Mouse (Mus musculus) heart, postnatal 0 days (tissue): ENCODE results near the gene H2-Ob. TPM values are rescaled to one million over a fixed set of nuclear protein-coding genes. Genes with fewer than 3 reads are reported as not detected.

Source experiments
- ATAC-seq: fragments of 200-750 bp; cut with Nextera tagmentation; 2 replicates; pipeline ENCODE4 v1.8.0; 2017; ENCODE audit warnings: low read depth, moderate number of reproducible peaks, moderate library complexity; ENCODE audit not compliant: insufficient read depth
- DNase-seq: peaks from one replicate; pipeline ENCODE4 v3.0.0-alpha.2; 2016; ENCODE audit warnings: low spot score
- H3K27ac ChIP-seq: fragments of 300-500 bp; sonication (generic); 2 replicates; pipeline ENCODE4 v1.5.1; 2014; ENCODE audit warnings: low read depth, mild to moderate bottlenecking
- H3K27me3 ChIP-seq: fragments of 300-500 bp; sonication (generic); 2 replicates; pipeline ENCODE4 v1.6.1; 2014; ENCODE audit warnings: low read length, mixed read lengths; ENCODE audit not compliant: control insufficient read depth, insufficient read depth
- H3K36me3 ChIP-seq: fragments of 300-500 bp; sonication (generic); replicated peaks from 2 replicates; pipeline ENCODE4 v1.6.1; 2014; ENCODE audit warnings: low read length, mixed read lengths; ENCODE audit not compliant: control insufficient read depth, insufficient read depth
- H3K4me1 ChIP-seq: fragments of 300-500 bp; sonication (generic); 2 replicates; pipeline ENCODE4 v1.6.1; 2014; ENCODE audit warnings: antibody characterized with exemption; ENCODE audit not compliant: control insufficient read depth, insufficient read depth
- H3K4me2 ChIP-seq: fragments of 300-500 bp; sonication (generic); 2 replicates; pipeline ENCODE4 v1.6.1; 2014; ENCODE audit warnings: low read depth, mild to moderate bottlenecking, low read length, moderate library complexity
- H3K4me3 ChIP-seq: fragments of 300-500 bp; sonication (generic); 2 replicates; pipeline ENCODE4 v1.5.1; 2014; ENCODE audit warnings: low read depth, low read length
- H3K9ac ChIP-seq: fragments of 300-500 bp; sonication (generic); replicated peaks from 2 replicates; pipeline ENCODE4 v1.6.1; 2014; ENCODE audit warnings: low read depth, low read length, mixed read lengths
- H3K9me3 ChIP-seq: fragments of 300-500 bp; sonication (generic); replicated peaks from 2 replicates; pipeline ENCODE4 v1.6.1; 2016; ENCODE audit warnings: low read length; ENCODE audit not compliant: control insufficient read depth
- CTCF ChIP-seq: IDR thresholded peaks from 2 replicates; pipeline ENCODE4 v1.5.1; 2016; ENCODE audit warnings: antibody characterized with exemption, control low read depth, low read depth
- EP300 ChIP-seq: IDR thresholded peaks from 2 replicates; pipeline ENCODE4 v1.6.1; 2016; ENCODE audit warnings: antibody characterized with exemption, low read depth
- WGBS: fragments of 180-500 bp; shearing (Covaris S2); extraction: QIAGEN DNeasy Blood & Tissue Kit; methylation state at CpG from one replicate; pipeline ENCODE4 v1.1.7; 2014; 5-methylcytosine and 5-hydroxymethylcytosine counted together
- polyA plus RNA-seq: library from polyadenylated mRNA; unstranded; fragments of >200 nt; fragmentation: Nextera tagmentation; extraction: Ambion mirVana; gene quantifications from 2 replicates; pipeline ENCODE4 v1.2.1, GENCODE M21; 2015
- total RNA-seq: library from RNA; depleted of rRNA; stranded (reverse); fragments of >200 nt; gene quantifications from 2 replicates; pipeline ENCODE4 v1.2.3, GENCODE M21; 2014; ENCODE audit warnings: low replicate concordance

Gene H2-Ob
- total and polyA plus RNA-seq, 2 experiments from 2014 or later, result 0.08 TPM; not detected in 1

GRCm38 (mm10) chr17:34208421-34208820 lies 30.3 kb upstream of the H2-Ob start:
- DNase-seq, result no peak
- Histone ChIP-seq H3K4me1 (no peaks in the 10 kb centered on the region; the same call in 1 of the 2 replicates), H3K4me2 (no peak overlapping the region), H3K9me3 (0 out of 2 replicates have a peak, but pooled peaks cover 2% of the 10 kb centered on the region), H3K36me3 (no peaks in the 10 kb centered on the region; the same call in 1 of the 2 replicates), H3K27me3 (peaks cover 14% of the 10 kb centered on the region), H3K9ac (no peak overlapping the region), H3K4me3 (no peak overlapping the region), H3K27ac (no peak overlapping the region)
- 18% methylated on average over 10 of the region's 10 CpGs for WGBS
- no peak for ATAC-seq
- TF ChIP-seq EP300 (no peak), CTCF (no peak)

GRCm38 (mm10) chr17:34209680-34210079 lies 29.0 kb upstream of the H2-Ob start:
- TF ChIP-seq EP300 (no peak), CTCF (0 out of 2 replicates have a peak, but pooled peaks have one; percentile 14)
- H3K36me3 ChIP-seq, result peaks cover 5% of the 10 kb centered on the region; the same call in 1 of the 2 replicates
- H3K4me3 ChIP-seq, result no peak overlapping the region
- H3K9me3 ChIP-seq, result 0 out of 2 replicates have a peak, but pooled peaks cover 2% of the 10 kb centered on the region
- no peak overlapping the region for H3K4me2 ChIP-seq
- H3K9ac ChIP-seq, result no peak overlapping the region
- 49% methylated on average over 3 of the region's 3 CpGs for WGBS
- no peak overlapping the region for H3K27ac ChIP-seq
- ATAC-seq, result no peak
- H3K4me1 ChIP-seq, result no peaks in the 10 kb centered on the region; the same call in 1 of the 2 replicates
- no peak for DNase-seq
- peaks cover 25% of the 10 kb centered on the region for H3K27me3 ChIP-seq

- no peak overlapping the region for H3K4me3 ChIP-seq
- WGBS, result 47% methylated on average over 3 of the region's 3 CpGs
- 0 out of 2 replicates have a peak, but pooled peaks cover 2% of the 10 kb centered on the region for H3K9me3 ChIP-seq
- no peak for DNase-seq
- no peak for TF ChIP-seq CTCF
- TF ChIP-seq EP300, result no peak
- H3K36me3 ChIP-seq, result peaks cover 5% of the 10 kb centered on the region; the same call in 1 of the 2 replicates
- H3K4me1 ChIP-seq, result no peaks in the 10 kb centered on the region
- H3K9ac ChIP-seq, result no peak overlapping the region
- ATAC-seq, result no peak
- no peak overlapping the region; the same call in 1 of the 2 replicates for H3K27ac ChIP-seq
- no peak overlapping the region for H3K4me2 ChIP-seq
- peaks cover 25% of the 10 kb centered on the region for H3K27me3 ChIP-seq
Observed at GRCm38 (mm10) chr17:34210599-34210998, 28.1 kb upstream of the H2-Ob start.

GRCm38 (mm10) chr17:34211746-34212365 lies 26.8 kb upstream of the H2-Ob start:
- ATAC-seq (no peak), DNase-seq (no peak)
- Histone ChIP-seq H3K9ac (no peak overlapping the region), H3K4me3 (no peak overlapping the region; the same call in 1 of the 2 replicates), H3K4me2 (peak overlapping the region; percentile 23; the same call in 1 of the 2 replicates), H3K27me3 (peaks cover 25% of the 10 kb centered on the region), H3K27ac (no peak overlapping the region; the same call in 1 of the 2 replicates), H3K36me3 (peaks cover 5% of the 10 kb centered on the region; the same call in 1 of the 2 replicates), H3K4me1 (no peaks in the 10 kb centered on the region), H3K9me3 (0 out of 2 replicates have a peak, but pooled peaks cover 2% of the 10 kb centered on the region)
- TF ChIP-seq EP300 (no peak), CTCF (no peak)
- WGBS, result 25% methylated on average over 23 of the region's 23 CpGs

- H3K9ac ChIP-seq, result no peak overlapping the region
- H3K9me3 ChIP-seq, result 0 out of 2 replicates have a peak, but pooled peaks cover 2% of the 10 kb centered on the region
- ATAC-seq (no peak), DNase-seq (no peak)
- no peak overlapping the region for H3K4me2 ChIP-seq
- TF ChIP-seq EP300, result no peak
- TF ChIP-seq CTCF, result no peak
- 46% methylated on average over 21 of the region's 21 CpGs for WGBS
- peaks cover 25% of the 10 kb centered on the region for H3K27me3 ChIP-seq
- no peaks in the 10 kb centered on the region for H3K4me1 ChIP-seq
- H3K27ac ChIP-seq, result no peak overlapping the region
- peaks cover 5% of the 10 kb centered on the region; the same call in 1 of the 2 replicates for H3K36me3 ChIP-seq
- no peak overlapping the region for H3K4me3 ChIP-seq
Observed at GRCm38 (mm10) chr17:34213936-34214335, 24.8 kb upstream of the H2-Ob start.
